In genomic region chr7:82851670-82852069, GRCm38 (mm10) we compare ENCODE assay signal across 19 mouse cellular contexts.
"Had no signal": no experiment of that assay in that cellular context is flagged by ENCODE, and none has a peak within 500 bp of the region (broad histone marks: within the 10 kb centered on the region; RNA-seq: fewer than 3 reads in every experiment).

No protein-coding gene starts in this region.

- H3K4me3 ChIP-seq: midbrain, embryonic 10.5 days; midbrain, embryonic 13.5 days; midbrain, embryonic 15.5 days; myocyte; neural tube, embryonic 13.5 days; neural tube, embryonic 15.5 days had no signal

- ATAC-seq: midbrain, embryonic 13.5 days; midbrain, embryonic 15.5 days had no signal

- H3K9me3 ChIP-seq: midbrain, embryonic 10.5 days; midbrain, embryonic 13.5 days; midbrain, embryonic 15.5 days; neural tube, embryonic 13.5 days; neural tube, embryonic 15.5 days had no signal

- H3K4me2 ChIP-seq: lung, embryonic 14.5 days; midbrain, embryonic 13.5 days; midbrain, embryonic 15.5 days; neural tube, embryonic 13.5 days; neural tube, embryonic 15.5 days had no signal

- H3K27me3 ChIP-seq: midbrain, embryonic 13.5 days; midbrain, embryonic 15.5 days; neural tube, embryonic 13.5 days; neural tube, embryonic 15.5 days had no signal

- H3K27ac ChIP-seq: liver, embryonic 14.5 days; midbrain, embryonic 10.5 days; midbrain, embryonic 13.5 days; midbrain, embryonic 15.5 days; neural tube, embryonic 13.5 days; neural tube, embryonic 15.5 days had no signal

- H3K9ac ChIP-seq: liver, embryonic 14.5 days; lung, embryonic 14.5 days; midbrain, embryonic 13.5 days; midbrain, embryonic 15.5 days; neural tube, embryonic 13.5 days; neural tube, embryonic 15.5 days had no signal

- DNase-seq: lung, adult 18-20 months; lung, embryonic 14.5 days; lung, postnatal 10 days; lung, postnatal 4 days; retina, postnatal 1 day; right cerebral cortex, adult 18-20 months; right cerebral cortex, postnatal 25 days; right cerebral cortex, postnatal 4 days; spleen, adult 18-20 months; thymus, adult 18-20 months; thymus, postnatal 25 days; thymus, postnatal 4 days had no signal

- H3K36me3 ChIP-seq: midbrain, embryonic 10.5 days; midbrain, embryonic 13.5 days; midbrain, embryonic 15.5 days; neural tube, embryonic 13.5 days; neural tube, embryonic 15.5 days had no signal
